Mouse (Mus musculus) G1E-ER4 (cell line): ENCODE results near the gene Mbl1. TPM values are rescaled to one million over a fixed set of nuclear protein-coding genes. Genes with fewer than 3 reads are reported as not detected.

Source experiments
- GATA1 ChIP-seq: IDR thresholded peaks from one replicate; pipeline ENCODE4 v1.8.0; 2012; ENCODE audit warnings: low read length, inconsistent platforms
- polyA plus RNA-seq: library from polyadenylated mRNA; stranded (reverse); fragments of >175 nt; gene quantifications from 2 replicates; pipeline ENCODE4 v1.2.3, GENCODE M21; 2012

The Mbl1 gene
- polyA plus RNA-seq, 1 experiment: not detected

GRCm38 (mm10) chr14:41167278-41167677 is 16.0 kb downstream of the Mbl1 start:
- no peak for TF ChIP-seq GATA1

- TF ChIP-seq GATA1: no peak
Measured at GRCm38 (mm10) chr14:41168567-41168966, 17.3 kb downstream of the Mbl1 start.

- TF ChIP-seq GATA1: no peak
Measured at GRCm38 (mm10) chr14:41170514-41170913, 19.3 kb downstream of the Mbl1 start.

GRCm38 (mm10) chr14:41174802-41175201 is 23.5 kb downstream of the Mbl1 start:
- no peak for TF ChIP-seq GATA1

- TF ChIP-seq GATA1: no peak
Measured at GRCm38 (mm10) chr14:41185059-41185821, 34.0 kb downstream of the Mbl1 start, which contains the start of gene Sftpd. Sftpd (minus strand) TSS chr14:41185149.

- TF ChIP-seq GATA1: no peak
Measured at GRCm38 (mm10) chr14:41189496-41189895, 38.2 kb downstream of the Mbl1 start.

- TF ChIP-seq GATA1: no peak
Measured at GRCm38 (mm10) chr14:41198037-41198730, 46.9 kb downstream of the Mbl1 start.

Other genes with a start within 250 kb of the Mbl1 start
- gene Tspan14, start 184.7 kb upstream of the Mbl1 start, polyA plus RNA-seq: 4.9 and 7.9 TPM in 2 replicates
- 13.4 and 16.4 TPM in 2 replicates for gene Fam213a, start 137.7 kb upstream of the Mbl1 start, polyA plus RNA-seq
- not detected in 2 replicates for gene Dydc2, start 82.2 kb upstream of the Mbl1 start, polyA plus RNA-seq
- gene Dydc1, start 78.5 kb upstream of the Mbl1 start, polyA plus RNA-seq: not detected in 2 replicates
- gene Mat1a, start 46.4 kb upstream of the Mbl1 start, polyA plus RNA-seq: not detected in 2 replicates
- not detected in 2 replicates for gene Sftpa1, start 19.7 kb upstream of the Mbl1 start, polyA plus RNA-seq
- gene Sftpd, start 33.7 kb downstream of the Mbl1 start, polyA plus RNA-seq: not detected in 2 replicates
- gene Gm2832, start 127.3 kb downstream of the Mbl1 start, polyA plus RNA-seq: not detected in 2 replicates
- not detected in 2 replicates for gene Gm5798, start 197.2 kb downstream of the Mbl1 start, polyA plus RNA-seq
- not detected in 2 replicates for gene Gm7945, start 234.9 kb downstream of the Mbl1 start, polyA plus RNA-seq